Mouse (Mus musculus) heart, adult 2 months (tissue): Measurements from ENCODE around the gene Plce1. TPM values are rescaled to one million over a fixed set of nuclear protein-coding genes. Genes with fewer than 3 reads are reported as not detected.

Experiments used
- DNase-seq, 2 experiments: peaks; one replicate each; pipeline ENCODE4 v3.0.0; 2021
- H3K27ac ChIP-seq: fragments of 200-600 bp; 2 replicates; pipeline ENCODE4 v1.8.1; 2022
- H3K27me3 ChIP-seq: fragments of 200-500 bp; 2 replicates; pipeline ENCODE4 v1.6.1; 2012; ENCODE audit warnings: mild to moderate bottlenecking, low read length, inconsistent platforms, mixed read lengths; ENCODE audit not compliant: control insufficient read depth, insufficient read depth
- H3K36me3 ChIP-seq: fragments of 200-500 bp; 2 replicates; pipeline ENCODE4 v1.6.1; 2012; ENCODE audit warnings: low read length, inconsistent platforms; ENCODE audit not compliant: control insufficient read depth, insufficient read depth
- H3K4me1 ChIP-seq: fragments of 200-500 bp; 2 replicates; pipeline ENCODE4 v1.6.1; 2011; ENCODE audit warnings: low read length; ENCODE audit not compliant: control insufficient read depth, insufficient read depth
- H3K4me3 ChIP-seq: fragments of 200-600 bp; 2 replicates; pipeline ENCODE4 v1.8.1; 2022
- H3K79me2 ChIP-seq: fragments of 200-500 bp; replicated peaks from 2 replicates; pipeline ENCODE4 v1.6.1; 2012; ENCODE audit warnings: mild to moderate bottlenecking, inconsistent platforms, low read length, moderate library complexity, mixed read lengths; ENCODE audit not compliant: control insufficient read depth, insufficient read depth
- H3K9ac ChIP-seq: fragments of 200-500 bp; 2 replicates; pipeline ENCODE4 v1.6.1; 2012; ENCODE audit warnings: low read depth, mild to moderate bottlenecking, control low read depth, inconsistent platforms, low read length, mixed read lengths
- CTCF ChIP-seq: fragments of 200-600 bp; IDR thresholded peaks from 2 replicates; pipeline ENCODE4 v1.8.1; 2022; ENCODE audit warnings: antibody characterized with exemption, mild to moderate bottlenecking, moderate library complexity
- EP300 ChIP-seq: fragments of 200-500 bp; IDR thresholded peaks from 2 replicates; pipeline ENCODE4 v1.6.1; 2011; ENCODE audit warnings: low read depth, low read length, control low read depth; ENCODE audit not compliant: insufficient read depth
- POLR2A ChIP-seq: fragments of 200-500 bp; IDR thresholded peaks from 2 replicates; pipeline ENCODE4 v1.6.1; 2011; ENCODE audit warnings: mild to moderate bottlenecking, low read depth, low read length, control low read depth; ENCODE audit not compliant: insufficient read depth
- WGBS: fragments of 180-500 bp; shearing (Covaris S2); methylation state at CpG from one replicate; pipeline ENCODE4 v1.1.7; 2018; 5-methylcytosine and 5-hydroxymethylcytosine counted together
- intact Hi-C: fragments of 180-260 bp; cut with DNase I; formaldehyde crosslinking; loops from one replicate; pipeline ENCODE4 v1.15.1; 2025
- polyA plus RNA-seq: library from polyadenylated mRNA; depleted of rRNA; stranded (reverse); fragments of >200 nt; gene quantifications from 2 replicates; pipeline ENCODE4 v1.2.3, GENCODE M21; 2012
- total RNA-seq, 2 experiments: library from RNA; stranded (reverse); gene quantifications; 2 replicates each; pipeline ENCODE4 v1.2.3; 2021

Gene Plce1
- total and polyA plus RNA-seq, 3 experiments: 5.9 to 20.6 (median 18.7) TPM

- intact Hi-C loops: no loop called here
- H3K27ac ChIP-seq: no peak overlapping the region
- H3K27me3 ChIP-seq: no peaks in the 10 kb centered on the region
- no peak overlapping the region for H3K9ac ChIP-seq
- WGBS: 58% methylated on average over 5 of the region's 5 CpGs
- TF ChIP-seq POLR2A (no peak), CTCF (no peak), EP300 (no peak)
- H3K36me3 ChIP-seq: no peaks in the 10 kb centered on the region
- no peak overlapping the region for H3K4me3 ChIP-seq
- no peaks in the 10 kb centered on the region for H3K79me2 ChIP-seq
- no peak for DNase-seq
- H3K4me1 ChIP-seq: peaks cover 5% of the 10 kb centered on the region
Measured at GRCm38 (mm10) chr19:38758056-38758455, 277.1 kb downstream of the Plce1 start.

- H3K4me3 ChIP-seq: no peak overlapping the region
- no peak overlapping the region for H3K9ac ChIP-seq
- no peak for TF ChIP-seq POLR2A
- TF ChIP-seq CTCF: no peak
- no peak for TF ChIP-seq EP300
- peak overlapping the region; percentile 60 for H3K27ac ChIP-seq
- no peaks in the 10 kb centered on the region for H3K79me2 ChIP-seq
- intact Hi-C loops: no loop called here
- no peaks in the 10 kb centered on the region for H3K27me3 ChIP-seq
- peaks cover 5% of the 10 kb centered on the region for H3K4me1 ChIP-seq
- peak in 1 of 2 experiments; percentile 17 for DNase-seq
- no peaks in the 10 kb centered on the region for H3K36me3 ChIP-seq
- 52% methylated on average over 7 of the region's 7 CpGs for WGBS
Measured at GRCm38 (mm10) chr19:38758685-38759472, 278.0 kb downstream of the Plce1 start.

GRCm38 (mm10) chr19:38760441-38760840 lies 279.5 kb downstream of the Plce1 start:
- DNase-seq: no peak
- H3K9ac ChIP-seq: no peak overlapping the region
- H3K36me3 ChIP-seq: no peaks in the 10 kb centered on the region
- no peak overlapping the region for H3K27ac ChIP-seq
- WGBS: 55% methylated on average over 3 of the region's 3 CpGs
- H3K4me1 ChIP-seq: peaks cover 5% of the 10 kb centered on the region
- intact Hi-C loops: no loop called here
- no peak for TF ChIP-seq EP300
- no peak for TF ChIP-seq POLR2A
- TF ChIP-seq CTCF: no peak
- no peaks in the 10 kb centered on the region for H3K27me3 ChIP-seq
- no peak overlapping the region for H3K4me3 ChIP-seq
- no peaks in the 10 kb centered on the region for H3K79me2 ChIP-seq

GRCm38 (mm10) chr19:38766306-38766705 lies 285.4 kb downstream of the Plce1 start:
- no peaks in the 10 kb centered on the region for H3K36me3 ChIP-seq
- no peaks in the 10 kb centered on the region for H3K79me2 ChIP-seq
- no peak overlapping the region for H3K9ac ChIP-seq
- DNase-seq: peak in 1 of 2 experiments; percentile 11
- no peak overlapping the region for H3K27ac ChIP-seq
- 55% methylated on average over 2 of the region's 2 CpGs for WGBS
- no peaks in the 10 kb centered on the region for H3K4me1 ChIP-seq
- intact Hi-C loops: no loop called here
- H3K27me3 ChIP-seq: no peaks in the 10 kb centered on the region
- no peak overlapping the region for H3K4me3 ChIP-seq
- TF ChIP-seq EP300 (no peak), POLR2A (no peak), CTCF (no peak)

- H3K27ac ChIP-seq: no peak overlapping the region
- no peaks in the 10 kb centered on the region for H3K27me3 ChIP-seq
- no peaks in the 10 kb centered on the region for H3K79me2 ChIP-seq
- H3K4me3 ChIP-seq: no peak overlapping the region
- H3K4me1 ChIP-seq: 0 out of 2 replicates have a peak, but pooled peaks cover 1% of the 10 kb centered on the region
- WGBS: 54% methylated on average over 4 of the region's 4 CpGs
- intact Hi-C loops: loop anchor here (2.0 to 5.0 kb wide), 3 partner anchors 208 to 351 kb away; no protein-coding TSS in a partner anchor
- DNase-seq: peak; percentile 12 to 45
- no peak for TF ChIP-seq EP300
- TF ChIP-seq CTCF: peak; percentile 78
- no peaks in the 10 kb centered on the region for H3K36me3 ChIP-seq
- H3K9ac ChIP-seq: no peak overlapping the region
Measured at GRCm38 (mm10) chr19:38775548-38775947, 294.6 kb downstream of the Plce1 start.

- Histone ChIP-seq H3K27me3 (no peaks in the 10 kb centered on the region), H3K27ac (no peak overlapping the region), H3K36me3 (no peaks in the 10 kb centered on the region), H3K79me2 (no peaks in the 10 kb centered on the region), H3K9ac (no peak overlapping the region), H3K4me1 (peaks cover 3% of the 10 kb centered on the region; the same call in 1 of the 2 replicates), H3K4me3 (no peak overlapping the region)
- intact Hi-C loops: loop anchor here (5.0 kb wide), 2 partner anchors 212 to 302 kb away; no protein-coding TSS in a partner anchor
- TF ChIP-seq POLR2A: no peak
- no peak for TF ChIP-seq CTCF
- TF ChIP-seq EP300: no peak
- 6% methylated on average over 2 of the region's 2 CpGs for WGBS
- peak in 1 of 2 experiments; percentile 12 for DNase-seq
Measured at GRCm38 (mm10) chr19:38778805-38779204, 297.9 kb downstream of the Plce1 start.
